Comparison of ENCODE assay signal across 16 mouse cellular contexts in genomic region chr7:15960691-15961090, GRCm38 (mm10). TPM values are rescaled to one million over a fixed set of nuclear protein-coding genes. Genes with fewer than 3 reads are reported as not detected.
A peak's percentile ranks its signal among the peaks of the same experiment; 100 is the strongest.
DNase-seq lines count a peak whose midpoint lies in the region; ATAC-seq and TF ChIP-seq lines count a peak whose summit lies in the region.
"Had no signal": no experiment of that assay in that cellular context is flagged by ENCODE, and none has a peak within 500 bp of the region (broad histone marks: within the 10 kb centered on the region; RNA-seq: fewer than 3 reads in every experiment).

No protein-coding gene starts in this region.

- H3K9ac ChIP-seq in heart, embryonic 14.5 days (ENCODE audit: low read length) = no peak overlapping the region
- H3K9ac ChIP-seq in midbrain, embryonic 11.5 days (ENCODE audit: low read length) = no peak overlapping the region
- H3K9ac ChIP-seq in stomach, embryonic 16.5 days (ENCODE audit: low read length) = no peak overlapping the region
- H3K9ac ChIP-seq: hindbrain, embryonic 15.5 days had no signal

- H3K27ac ChIP-seq in heart, embryonic 14.5 days (replicated peaks in 1 of 2; ENCODE audit: control insufficient read depth in 1 of 2, insufficient read depth in 1 of 2, low read depth in 2 of 2, low read length in 2 of 2) = peak overlapping the region; percentile 30 to 89; a peak in 3 of 4 replicates
- peak overlapping the region; percentile 55 for H3K27ac ChIP-seq in midbrain, embryonic 10.5 days (replicated peaks)
- H3K27ac ChIP-seq in midbrain, embryonic 11.5 days (ENCODE audit: low read depth, low read length) = no peak overlapping the region
- peak overlapping the region; percentile 74 for H3K27ac ChIP-seq in embryonic fibroblast, embryonic 13.5 days (ENCODE audit: insufficient read depth, low read length)
- 0 out of 2 replicates have a peak overlapping the region, but pooled peaks have one; percentile 98 for H3K27ac ChIP-seq in stomach, embryonic 16.5 days (ENCODE audit: low read length)
- no peak overlapping the region for H3K27ac ChIP-seq in cerebellum, adult 2 months (ENCODE audit: insufficient read depth, low read length)
- H3K27ac ChIP-seq: hindbrain, embryonic 15.5 days; macrophage had no signal

- TF ChIP-seq CTCF in embryonic fibroblast, embryonic 13.5 days (IDR thresholded peaks at IDR 0.05; ENCODE audit: borderline replicate concordance, insufficient read depth, low read length) = no peak
- TF ChIP-seq CTCF in cerebellum, adult 2 months (IDR thresholded peaks at IDR 0.05; ENCODE audit: borderline replicate concordance, insufficient read depth, low read depth, low read length) = no peak

- H3K9me3 ChIP-seq in heart, embryonic 14.5 days (ENCODE audit: control insufficient read depth, low read length) = no peaks in the 10 kb centered on the region
- no peaks in the 10 kb centered on the region for H3K9me3 ChIP-seq in midbrain, embryonic 10.5 days (replicated peaks)
- no peaks in the 10 kb centered on the region for H3K9me3 ChIP-seq in midbrain, embryonic 11.5 days (ENCODE audit: control insufficient read depth, low read length)
- H3K9me3 ChIP-seq in stomach, embryonic 16.5 days (replicated peaks; ENCODE audit: control insufficient read depth, low read length) = no peaks in the 10 kb centered on the region
- H3K9me3 ChIP-seq: hindbrain, embryonic 15.5 days had no signal

- peaks cover 55% of the 10 kb centered on the region for H3K36me3 ChIP-seq in heart, embryonic 14.5 days (ENCODE audit: control insufficient read depth, insufficient read depth, low read length)
- no peaks in the 10 kb centered on the region for H3K36me3 ChIP-seq in midbrain, embryonic 10.5 days
- no peaks in the 10 kb centered on the region for H3K36me3 ChIP-seq in midbrain, embryonic 11.5 days (ENCODE audit: control insufficient read depth, insufficient read depth, low read length)
- peaks cover 13% of the 10 kb centered on the region; the same call in 1 of the 2 replicates for H3K36me3 ChIP-seq in stomach, embryonic 16.5 days (ENCODE audit: control insufficient read depth, insufficient read depth, low read length)
- H3K36me3 ChIP-seq: hindbrain, embryonic 15.5 days had no signal

- WGBS in heart, embryonic 14.5 days = 43% methylated on average over 4 of the region's 4 CpGs
- whole genome bisulfite sequencing in midbrain, embryonic 10.5 days = 52% methylated on average over 4 of the region's 4 CpGs
- 42% methylated on average over 4 of the region's 4 CpGs for WGBS in midbrain, embryonic 11.5 days
- 39% methylated on average over 4 of the region's 4 CpGs for WGBS in stomach, embryonic 16.5 days
- 52% methylated on average over 4 of the region's 4 CpGs for WGBS in cerebellum, adult 2 months

- no peaks in the 10 kb centered on the region for H3K27me3 ChIP-seq in heart, embryonic 14.5 days (ENCODE audit: control insufficient read depth, insufficient read depth, low read length)
- H3K27me3 ChIP-seq in midbrain, embryonic 10.5 days (ENCODE audit: low read depth, poor library complexity, severe bottlenecking) = peaks cover 13% of the 10 kb centered on the region; the same call in 1 of the 2 replicates
- H3K27me3 ChIP-seq in midbrain, embryonic 11.5 days (ENCODE audit: control insufficient read depth, insufficient read depth, low read length) = no peaks in the 10 kb centered on the region
- H3K27me3 ChIP-seq in stomach, embryonic 16.5 days (ENCODE audit: control insufficient read depth, insufficient read depth, low read length) = no peaks in the 10 kb centered on the region
- H3K27me3 ChIP-seq in cerebellum, adult 2 months (ENCODE audit: control insufficient read depth, insufficient read depth, low read length) = no peaks in the 10 kb centered on the region
- H3K27me3 ChIP-seq: hindbrain, embryonic 15.5 days had no signal

- intact Hi-C loops in heart, postnatal 36 days (cut with DNase I) = no loop called here

- TF ChIP-seq POLR2A in embryonic fibroblast, embryonic 13.5 days (IDR thresholded peaks at IDR 0.05; ENCODE audit: low read depth, low read length) = no peak
- no peak for TF ChIP-seq POLR2A in cerebellum, adult 2 months (IDR thresholded peaks at IDR 0.05; ENCODE audit: borderline replicate concordance, insufficient read depth, low read length)

- H3K4me2 ChIP-seq in heart, embryonic 14.5 days (ENCODE audit: low read length) = peak overlapping the region; percentile 16; the same call in 1 of the 2 replicates
- H3K4me2 ChIP-seq in midbrain, embryonic 11.5 days = no peak overlapping the region
- H3K4me2 ChIP-seq in stomach, embryonic 16.5 days (ENCODE audit: low read depth, low read length) = no peak overlapping the region
- H3K4me2 ChIP-seq: hindbrain, embryonic 15.5 days had no signal

- no peak for ATAC-seq in heart, embryonic 14.5 days (ENCODE audit: insufficient number of reproducible peaks, insufficient read depth, low FRiP score, low read depth)
- no peak for ATAC-seq in midbrain, embryonic 11.5 days (ENCODE audit: low FRiP score)
- no peak for ATAC-seq in stomach, embryonic 16.5 days (ENCODE audit: insufficient read depth, low FRiP score)
- ATAC-seq: midbrain, embryonic 16.5 days had no signal

- H3K4me3 ChIP-seq in heart, embryonic 14.5 days (ENCODE audit: control insufficient read depth in 1 of 2, insufficient read depth in 1 of 2, low read depth in 1 of 2, low read length in 2 of 2) = no peak overlapping the region
- H3K4me3 ChIP-seq in midbrain, embryonic 10.5 days = no peak overlapping the region
- H3K4me3 ChIP-seq in midbrain, embryonic 11.5 days (ENCODE audit: low read depth, low read length) = no peak overlapping the region
- H3K4me3 ChIP-seq in embryonic fibroblast, embryonic 13.5 days (ENCODE audit: insufficient read depth, low read length) = no peak overlapping the region
- H3K4me3 ChIP-seq in stomach, embryonic 16.5 days (replicated peaks; ENCODE audit: low read length) = no peak overlapping the region
- no peak overlapping the region for H3K4me3 ChIP-seq in cerebellum, adult 2 months (replicated peaks; ENCODE audit: insufficient read depth, low read depth, low read length)
- H3K4me3 ChIP-seq: erythroblast, embryonic 14.5 days; hindbrain, embryonic 15.5 days had no signal

- peaks cover 43 to 54% of the 10 kb centered on the region in 2 experiments for H3K4me1 ChIP-seq in heart, embryonic 14.5 days (ENCODE audit: control insufficient read depth in 2 of 2, insufficient read depth in 2 of 2, low read length in 2 of 2)
- H3K4me1 ChIP-seq in midbrain, embryonic 10.5 days = peaks cover 24% of the 10 kb centered on the region
- H3K4me1 ChIP-seq in midbrain, embryonic 11.5 days (ENCODE audit: control insufficient read depth, insufficient read depth, low read length) = peaks cover 2% of the 10 kb centered on the region; the same call in 1 of the 2 replicates
- peaks cover 32% of the 10 kb centered on the region for H3K4me1 ChIP-seq in embryonic fibroblast, embryonic 13.5 days (ENCODE audit: control insufficient read depth, insufficient read depth, low read length)
- H3K4me1 ChIP-seq in stomach, embryonic 16.5 days (ENCODE audit: control insufficient read depth, insufficient read depth, low read length) = peaks cover 43% of the 10 kb centered on the region
- H3K4me1 ChIP-seq in cerebellum, adult 2 months (ENCODE audit: control insufficient read depth, insufficient read depth, low read length) = no peaks in the 10 kb centered on the region

- DNase-seq in heart, postnatal 36 days = no peak
- no peak for DNase-seq in midbrain, embryonic 10.5 days (ENCODE audit: low spot score)
- no peak for DNase-seq in midbrain, embryonic 11.5 days (ENCODE audit: low spot score, missing footprints)
- DNase-seq in cerebellum, adult 2 months = no peak
- DNase-seq in right cerebral cortex, postnatal 14 days = no peak
- DNase-seq: cerebellum, adult 18-20 months; kidney, adult 9 months; liver; right cerebral cortex, postnatal 25 days had no signal

RNA-seq across cellular contexts. Expression of gene Ehd2, which starts 6.7 kb away (rescaled TPM):
- polyA plus RNA-seq in heart, embryonic 14.5 days (2014; fragmentation: Nextera tagmentation; extraction: Ambion mirVana) = 37.4 and 43.5 TPM in 2 replicates
- 100 to 1,000 TPM in 1 of 2 experiments, 10 to 100 TPM in 1; 93.1 to 131 TPM for total RNA-seq in heart, postnatal 36 days (2021)
- polyA plus RNA-seq in midbrain, embryonic 10.5 days (2016; fragmentation: Nextera tagmentation; extraction: Ambion mirVana) = 12.5 and 13.6 TPM in 2 replicates
- 8.9 and 10.9 TPM in 2 replicates for polyA plus RNA-seq in midbrain, embryonic 11.5 days (2014; fragmentation: Nextera tagmentation; extraction: Ambion mirVana)
- polyA plus RNA-seq in embryonic fibroblast, embryonic 13.5 days (2011; ENCODE audit: insufficient read length, low read depth, missing spikeins) = 136 and 191 TPM in 2 replicates
- 65.8 and 76.3 TPM in 2 replicates for polyA plus RNA-seq in stomach, embryonic 16.5 days (2015; fragmentation: Nextera tagmentation; extraction: Ambion mirVana)
- polyA plus RNA-seq in cerebellum, adult 2 months (2012; rRNA removed) = 7.4 and 7.5 TPM in 2 replicates
- polyA plus RNA-seq: macrophage had no signal

RNA-seq across cellular contexts. Expression of gene Nop53, which starts 14.8 kb away (rescaled TPM):
- polyA plus RNA-seq in heart, embryonic 14.5 days (2014; fragmentation: Nextera tagmentation; extraction: Ambion mirVana) = 120 and 121 TPM in 2 replicates
- total RNA-seq in heart, postnatal 36 days (2021) = 100 to 1,000 TPM; 137 to 141 TPM
- 181 and 183 TPM in 2 replicates for polyA plus RNA-seq in midbrain, embryonic 10.5 days (2016; fragmentation: Nextera tagmentation; extraction: Ambion mirVana)
- 186 and 187 TPM in 2 replicates for polyA plus RNA-seq in midbrain, embryonic 11.5 days (2014; fragmentation: Nextera tagmentation; extraction: Ambion mirVana)
- polyA plus RNA-seq in embryonic fibroblast, embryonic 13.5 days (2011; ENCODE audit: insufficient read length, low read depth, missing spikeins) = 87.7 and 98.1 TPM in 2 replicates
- polyA plus RNA-seq in stomach, embryonic 16.5 days (2015; fragmentation: Nextera tagmentation; extraction: Ambion mirVana) = 162 and 168 TPM in 2 replicates
- 104 and 108 TPM in 2 replicates for polyA plus RNA-seq in cerebellum, adult 2 months (2012; rRNA removed)

RNA-seq across cellular contexts. Expression of gene Selenow, which starts 38.5 kb away (rescaled TPM):
- 828 and 831 TPM in 2 replicates for polyA plus RNA-seq in heart, embryonic 14.5 days (2014; fragmentation: Nextera tagmentation; extraction: Ambion mirVana)
- total RNA-seq in heart, postnatal 36 days (2021) = 100 to 1,000 TPM; 169 to 178 TPM
- 864 and 990 TPM in 2 replicates for polyA plus RNA-seq in midbrain, embryonic 10.5 days (2016; fragmentation: Nextera tagmentation; extraction: Ambion mirVana)
- 1,003 and 1,028 TPM in 2 replicates for polyA plus RNA-seq in midbrain, embryonic 11.5 days (2014; fragmentation: Nextera tagmentation; extraction: Ambion mirVana)
- polyA plus RNA-seq in embryonic fibroblast, embryonic 13.5 days (2011; ENCODE audit: insufficient read length, low read depth, missing spikeins) = 382 and 390 TPM in 2 replicates
- polyA plus RNA-seq in stomach, embryonic 16.5 days (2015; fragmentation: Nextera tagmentation; extraction: Ambion mirVana) = 684 and 739 TPM in 2 replicates
- 870 and 931 TPM in 2 replicates for polyA plus RNA-seq in cerebellum, adult 2 months (2012; rRNA removed)

Comparison
In these comparisons a context has a peak if more than half of its experiments do, and no peak if none do; other contexts are left out.
1. H3K27ac ChIP-seq: peak in heart, embryonic 14.5 days (2 of 2), midbrain, embryonic 10.5 days (single experiment), embryonic fibroblast, embryonic 13.5 days (single experiment) and stomach, embryonic 16.5 days (single experiment); none in midbrain, embryonic 11.5 days (single experiment) and cerebellum, adult 2 months (single experiment).